Mouse (Mus musculus) MEL (cell line): ENCODE results near the gene Hipk1. TPM values are rescaled to one million over a fixed set of nuclear protein-coding genes. Genes with fewer than 3 reads are reported as not detected.

Experiments
- DNase-seq: peaks from one replicate; pipeline ENCODE4 v3.0.0; 2011; ENCODE audit warnings: low read depth, low spot score
- H3K27ac ChIP-seq: 2 replicates; pipeline ENCODE4 v1.5.1; 2012; ENCODE audit warnings: low read depth, mild to moderate bottlenecking, control low read depth, low read length, moderate library complexity; ENCODE audit not compliant: control insufficient read depth
- H3K27me3 ChIP-seq, 2 experiments: fragments of 150-350 bp in 1 of 2; sonication (generic) in 1 of 2; 2 replicates each; pipeline ENCODE4 v1.6.1; 2012; ENCODE audit warnings: low read length in 2 of 2, mild to moderate bottlenecking in 2 of 2, improper control_type of control experiment in 1 of 2, moderate library complexity in 1 of 2; ENCODE audit not compliant: insufficient read depth in 2 of 2, control insufficient read depth in 1 of 2
- H3K36me3 ChIP-seq, 2 experiments: 2 replicates each; pipeline ENCODE4 v1.6.1; 2012 to 2014; ENCODE audit warnings: low read length in 2 of 2, improper control_type of control experiment in 1 of 2, inconsistent platforms in 1 of 2, mild to moderate bottlenecking in 1 of 2; ENCODE audit not compliant: insufficient read depth in 2 of 2, control insufficient read depth in 1 of 2
- H3K4me1 ChIP-seq, 2 experiments: fragments of 150-350 bp in 1 of 2; sonication (generic) in 1 of 2; 2 replicates each; pipeline ENCODE4 v1.6.1; 2012; ENCODE audit warnings: low read length in 2 of 2, improper control_type of control experiment in 1 of 2, mild to moderate bottlenecking in 1 of 2; ENCODE audit not compliant: insufficient read depth in 2 of 2, control insufficient read depth in 1 of 2
- H3K4me3 ChIP-seq, 2 experiments: fragments of 150-350 bp in 1 of 2; sonication (generic) in 1 of 2; 2 replicates each; pipeline ENCODE4 v1.5.1; 2012; ENCODE audit warnings: low read depth in 2 of 2, low read length in 2 of 2, mild to moderate bottlenecking in 2 of 2, moderate library complexity in 2 of 2, control low read depth in 1 of 2, improper control_type of control experiment in 1 of 2; ENCODE audit not compliant: control insufficient read depth in 1 of 2, insufficient read depth in 1 of 2
- H3K79me2 ChIP-seq: 2 replicates; pipeline ENCODE4 v1.6.1; 2012; ENCODE audit warnings: mild to moderate bottlenecking, low read length, moderate library complexity; ENCODE audit not compliant: control insufficient read depth, poor library complexity, insufficient read depth
- H3K9ac ChIP-seq: 2 replicates; pipeline ENCODE4 v1.6.1; 2012; ENCODE audit warnings: low read depth, mild to moderate bottlenecking, control low read depth, low read length, moderate library complexity; ENCODE audit not compliant: control insufficient read depth, poor library complexity, severe bottlenecking
- H3K9me3 ChIP-seq: fragments of 150-350 bp; sonication (generic); replicated peaks from 2 replicates; pipeline ENCODE4 v1.6.1; 2012; ENCODE audit warnings: mild to moderate bottlenecking, low read length, improper control_type of control experiment, moderate library complexity; ENCODE audit not compliant: insufficient read depth
- BHLHE40 ChIP-seq: IDR thresholded peaks from 2 replicates; pipeline ENCODE4 v1.6.1; 2012; ENCODE audit warnings: low read depth, mild to moderate bottlenecking, inconsistent platforms, low read length, improper control_type of control experiment, borderline replicate concordance
- CHD2 ChIP-seq: IDR thresholded peaks from 2 replicates; pipeline ENCODE4 v1.6.1; 2011; ENCODE audit warnings: low read length, improper control_type of control experiment
- E2F4 ChIP-seq: IDR thresholded peaks from 2 replicates; pipeline ENCODE4 v1.6.1; 2011; ENCODE audit warnings: low read depth, low read length, improper control_type of control experiment, borderline replicate concordance
- EP300 ChIP-seq, 2 experiments: IDR thresholded peaks; 2 replicates each; pipeline ENCODE4 v1.6.1; 2011; ENCODE audit warnings: improper control_type of control experiment in 2 of 2, low read length in 2 of 2, low read depth in 1 of 2, mild to moderate bottlenecking in 1 of 2
- ETS1 ChIP-seq: IDR thresholded peaks from 2 replicates; pipeline ENCODE4 v1.6.1; 2012; ENCODE audit warnings: low read depth, mild to moderate bottlenecking, inconsistent platforms, low read length, improper control_type of control experiment, moderate library complexity
- GABPA ChIP-seq: IDR thresholded peaks from 2 replicates; pipeline ENCODE4 v1.6.1; 2012; ENCODE audit warnings: low read depth, mild to moderate bottlenecking, inconsistent platforms, low read length, improper control_type of control experiment, moderate library complexity
- HCFC1 ChIP-seq: IDR thresholded peaks from 2 replicates; pipeline ENCODE4 v1.6.1; 2012; ENCODE audit warnings: low read depth, mild to moderate bottlenecking, inconsistent platforms, low read length, improper control_type of control experiment, moderate library complexity
- JUND ChIP-seq: IDR thresholded peaks from 2 replicates; pipeline ENCODE4 v1.6.1; 2011; ENCODE audit warnings: low read depth, mild to moderate bottlenecking, improper control_type of control experiment, low read length
- KAT2A ChIP-seq: conservative IDR thresholded peaks from 2 replicates; pipeline ENCODE4 v1.6.1; 2012; ENCODE audit warnings: low read depth, low read length, improper control_type of control experiment, inconsistent platforms
- MAFK ChIP-seq: IDR thresholded peaks from 2 replicates; pipeline ENCODE4 v1.6.1; 2011; ENCODE audit warnings: low read depth, mild to moderate bottlenecking, low read length, improper control_type of control experiment, borderline replicate concordance
- MAZ ChIP-seq: IDR thresholded peaks from 2 replicates; pipeline ENCODE4 v1.6.1; 2012; ENCODE audit warnings: low read depth, mild to moderate bottlenecking, inconsistent platforms, low read length, improper control_type of control experiment
- NELFE ChIP-seq: IDR thresholded peaks from 2 replicates; pipeline ENCODE4 v1.6.1; 2011; ENCODE audit warnings: low read depth, low read length, improper control_type of control experiment
- NRF1 ChIP-seq: IDR thresholded peaks from 2 replicates; pipeline ENCODE4 v1.6.1; 2014; ENCODE audit warnings: low read depth, mild to moderate bottlenecking, inconsistent platforms, low read length, improper control_type of control experiment, moderate library complexity; ENCODE audit not compliant: poor library complexity, insufficient read depth, severe bottlenecking
- POLR2A ChIP-seq, 2 experiments: IDR thresholded peaks; 2 replicates each; pipeline ENCODE4 v1.6.1; 2011 to 2012; ENCODE audit warnings: low read length in 2 of 2, mild to moderate bottlenecking in 2 of 2, control low read depth in 1 of 2, improper control_type of control experiment in 1 of 2, low read depth in 1 of 2, moderate library complexity in 1 of 2; ENCODE audit not compliant: control insufficient read depth in 1 of 2, insufficient read depth in 1 of 2, poor library complexity in 1 of 2
- POLR2AphosphoS2 ChIP-seq: IDR thresholded peaks from 2 replicates; pipeline ENCODE4 v1.6.1; 2011; ENCODE audit warnings: low read length, improper control_type of control experiment
- POLR2AphosphoS5 ChIP-seq: IDR thresholded peaks from 2 replicates; pipeline ENCODE4 v1.6.1; 2012; ENCODE audit warnings: low read depth, borderline replicate concordance, mild to moderate bottlenecking, inconsistent platforms, low read length, moderate library complexity, mixed read lengths
- RAD21 ChIP-seq: IDR thresholded peaks from 2 replicates; pipeline ENCODE4 v1.6.1; 2011; ENCODE audit warnings: mild to moderate bottlenecking, low read depth, low read length, improper control_type of control experiment
- RCOR1 ChIP-seq: IDR thresholded peaks from 2 replicates; pipeline ENCODE4 v1.6.1; 2012; ENCODE audit warnings: low read depth, mild to moderate bottlenecking, inconsistent platforms, low read length, improper control_type of control experiment
- SMC3 ChIP-seq: IDR thresholded peaks from 2 replicates; pipeline ENCODE4 v1.6.1; 2011; ENCODE audit warnings: low read depth, low read length, improper control_type of control experiment
- USF1 ChIP-seq: IDR thresholded peaks from 2 replicates; pipeline ENCODE4 v1.6.1; 2014; ENCODE audit warnings: low read depth, mild to moderate bottlenecking, inconsistent platforms, low read length, improper control_type of control experiment, moderate library complexity
- USF2 ChIP-seq, 2 experiments: IDR thresholded peaks; 2 replicates each; pipeline ENCODE4 v1.6.1; 2011 to 2012; ENCODE audit warnings: improper control_type of control experiment in 2 of 2, low read length in 2 of 2, borderline replicate concordance in 1 of 2, inconsistent platforms in 1 of 2, low read depth in 1 of 2, mild to moderate bottlenecking in 1 of 2; ENCODE audit not compliant: insufficient read depth in 1 of 2
- ZKSCAN1 ChIP-seq: IDR thresholded peaks from 2 replicates; pipeline ENCODE4 v1.6.1; 2012; ENCODE audit warnings: low read depth, mild to moderate bottlenecking, inconsistent platforms, low read length, improper control_type of control experiment, moderate library complexity
- ZNF384 ChIP-seq: IDR thresholded peaks from 2 replicates; pipeline ENCODE4 v1.6.1; 2012; ENCODE audit warnings: low read depth, mild to moderate bottlenecking, inconsistent platforms, low read length, improper control_type of control experiment
- polyA plus RNA-seq, 2 experiments: library from polyadenylated mRNA; stranded (reverse) in 1 of 2; unstranded in 1 of 2; fragments of >175 nt in 1 of 2; fragments of >200 nt in 1 of 2; gene quantifications; 2 replicates each; pipeline versions ENCODE4 v1.2.1 to v1.2.4; 2012; ENCODE audit warnings: low replicate concordance in 2 of 2, low read depth in 1 of 2; ENCODE audit not compliant: insufficient read length in 2 of 2, insufficient read depth in 1 of 2, missing spikeins in 1 of 2
- total RNA-seq: library from RNA; depleted of rRNA; stranded (reverse); fragments of 300-350 nt; gene quantifications from 2 replicates; pipeline ENCODE4 v1.2.3, GENCODE M21; 2012

Gene Hipk1
- total and polyA plus RNA-seq, 3 experiments = 16.7 to 28.7 TPM; not detected in 1

- peaks cover 3% of the 10 kb centered on the region in 2 experiments for H3K27me3 ChIP-seq
- H3K9ac ChIP-seq = no peak overlapping the region
- no peaks in the 10 kb centered on the region for H3K4me1 ChIP-seq
- no peaks in the 10 kb centered on the region for H3K9me3 ChIP-seq
- DNase-seq = no peak
- H3K36me3 ChIP-seq = no peaks in the 10 kb centered on the region
- no peak overlapping the region for H3K4me3 ChIP-seq
- H3K27ac ChIP-seq = no peak overlapping the region
- H3K79me2 ChIP-seq = no peaks in the 10 kb centered on the region
- TF ChIP-seq RCOR1 = no peak
- TF ChIP-seq SMC3 = no peak
- TF ChIP-seq GABPA = no peak
- TF ChIP-seq BHLHE40 = no peak
- no peak for TF ChIP-seq RAD21
- TF ChIP-seq ETS1 = no peak
- no peak for TF ChIP-seq USF2 (IDR thresholded peaks at IDR 0.05; ENCODE audit: borderline replicate concordance in 1 of 2, insufficient read depth in 1 of 2, low read depth in 1 of 2, low read length in 2 of 2)
- TF ChIP-seq E2F4 = no peak
- TF ChIP-seq POLR2AphosphoS5 = no peak
- TF ChIP-seq POLR2AphosphoS2 = no peak
- TF ChIP-seq JUND = no peak
- no peak for TF ChIP-seq NELFE
- no peak for TF ChIP-seq MAZ
- TF ChIP-seq HCFC1 = no peak
- TF ChIP-seq CHD2 = no peak
- no peak for TF ChIP-seq NRF1
- no peak for TF ChIP-seq MAFK
- no peak for TF ChIP-seq USF1
- no peak for TF ChIP-seq POLR2A (IDR thresholded peaks at IDR 0.05; ENCODE audit: control insufficient read depth in 1 of 2, insufficient read depth in 1 of 2, low read depth in 1 of 2, low read length in 2 of 2, poor library complexity in 1 of 2)
- TF ChIP-seq, all 39 proteins: peak for 0
Measured at GRCm38 (mm10) chr3:103705426-103705825, 85.9 kb downstream of the Hipk1 start.

- no peaks in the 10 kb centered on the region for H3K4me1 ChIP-seq
- no peaks in the 10 kb centered on the region for H3K36me3 ChIP-seq
- TF ChIP-seq POLR2AphosphoS5 = no peak
- no peak for TF ChIP-seq HCFC1
- no peak for TF ChIP-seq KAT2A
- TF ChIP-seq POLR2A (IDR thresholded peaks at IDR 0.05; ENCODE audit: control insufficient read depth in 1 of 2, insufficient read depth in 1 of 2, low read depth in 1 of 2, low read length in 2 of 2, poor library complexity in 1 of 2) = no peak
- no peak for TF ChIP-seq BHLHE40
- TF ChIP-seq ZNF384 = no peak
- no peak for TF ChIP-seq USF2 (IDR thresholded peaks at IDR 0.05; ENCODE audit: borderline replicate concordance in 1 of 2, insufficient read depth in 1 of 2, low read depth in 1 of 2, low read length in 2 of 2)
- TF ChIP-seq GABPA = no peak
- no peak for TF ChIP-seq EP300 (IDR thresholded peaks at IDR 0.05; ENCODE audit: low read depth in 1 of 2, low read length in 2 of 2)
- TF ChIP-seq ZKSCAN1 = no peak
- TF ChIP-seq POLR2AphosphoS2 = no peak
- TF ChIP-seq ETS1 = no peak
- no peak overlapping the region for H3K9ac ChIP-seq
- no peaks in the 10 kb centered on the region for H3K9me3 ChIP-seq
- H3K79me2 ChIP-seq = no peaks in the 10 kb centered on the region
- no peak overlapping the region for H3K4me3 ChIP-seq
- no peak overlapping the region for H3K27ac ChIP-seq
- H3K27me3 ChIP-seq = peaks cover 3% of the 10 kb centered on the region in 2 experiments
- no peak for DNase-seq
Measured at GRCm38 (mm10) chr3:103704661-103705060, 86.7 kb downstream of the Hipk1 start.
